Mouse (Mus musculus) spleen, adult 12 weeks (tissue): ENCODE measurements at regions not wholly inside any gene's neighbourhood (a gene's known extent, or its start where the extent isn't known, plus 50 kb on each side); places are given as distances from the start of the nearest gene placed in this dataset.

Experiments
- DNase-seq: peaks from one replicate; pipeline ENCODE4 v3.0.0; 2022; ENCODE audit warnings: low spot score

DNA sequence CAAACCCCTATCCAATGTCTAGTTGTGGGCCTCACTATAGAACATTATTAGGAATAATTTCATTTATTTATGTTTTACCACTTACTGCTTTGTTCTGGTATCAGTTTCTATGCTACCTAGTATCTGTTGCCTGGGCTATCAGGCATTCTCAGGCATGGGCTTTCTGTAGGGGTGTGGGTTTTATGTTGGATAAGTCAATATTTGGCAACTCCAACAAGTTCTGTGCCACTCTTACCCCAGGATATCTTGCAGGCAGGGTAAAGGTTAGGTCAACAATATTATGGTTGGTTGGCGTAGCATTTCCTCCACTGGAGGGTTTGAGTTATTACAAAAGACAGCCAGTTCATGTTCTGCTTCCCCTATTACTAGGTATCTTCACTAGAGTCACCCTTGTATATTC is 65.8 kb downstream of the Smim10l1 start:
- no peak for DNase-seq

DNA sequence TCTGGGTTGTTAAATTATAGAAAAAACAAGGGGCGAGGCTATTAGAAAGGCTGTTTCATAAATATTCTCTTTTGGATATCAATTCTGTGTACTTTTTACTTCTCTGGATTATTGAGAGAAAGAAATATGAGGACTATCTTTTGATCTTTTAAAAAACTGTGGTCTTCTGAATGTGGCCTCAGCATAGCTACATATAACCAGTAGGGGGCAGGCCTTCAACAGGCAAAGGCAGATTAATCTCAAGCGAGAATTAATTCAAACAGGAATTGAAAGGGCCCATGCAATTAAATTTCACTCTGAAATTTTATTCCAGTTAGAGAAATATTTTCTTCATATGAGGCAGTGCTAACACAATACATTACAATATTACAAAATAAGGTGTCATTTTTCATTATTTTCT is 66.6 kb downstream of the Smim10l1 start:
- no peak for DNase-seq

DNA sequence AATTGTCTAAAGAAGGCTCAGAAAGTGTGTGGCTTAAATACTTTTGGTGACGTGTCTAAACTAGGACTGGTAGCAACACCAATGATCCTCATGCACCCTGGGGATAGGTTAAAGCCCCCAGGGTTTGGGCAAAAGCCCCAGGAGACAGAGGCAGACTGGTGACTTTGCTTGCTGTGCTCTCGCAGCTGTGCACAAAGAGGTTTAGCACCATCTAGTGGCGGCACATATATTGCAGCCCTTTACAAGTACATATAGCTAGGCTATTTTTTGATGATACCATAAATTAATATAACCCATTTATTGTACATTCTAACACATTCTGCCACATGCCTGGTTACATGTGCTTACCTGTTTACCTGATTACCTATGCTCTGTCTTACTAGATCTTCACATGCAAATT is 85.8 kb upstream of the 5530400C23Rik start:
- peak; percentile 2 for DNase-seq
